Mouse (Mus musculus) thymus, adult 2 months (tissue): Measurements from ENCODE around the gene Calm1. TPM values are rescaled to one million over a fixed set of nuclear protein-coding genes. Genes with fewer than 3 reads are reported as not detected.

Experiments
- DNase-seq: peaks from one replicate; pipeline ENCODE4 v3.0.0; 2021
- H3K27ac ChIP-seq: fragments of 200-500 bp; 2 replicates; pipeline ENCODE4 v1.5.1; 2012; ENCODE audit warnings: low read length, control low read depth; ENCODE audit not compliant: control insufficient read depth, insufficient read depth
- H3K27me3 ChIP-seq: fragments of 200-500 bp; 2 replicates; pipeline ENCODE4 v1.6.1; 2012; ENCODE audit warnings: mild to moderate bottlenecking, low read length, moderate library complexity, mixed read lengths; ENCODE audit not compliant: control insufficient read depth, insufficient read depth
- H3K36me3 ChIP-seq: fragments of 200-500 bp; 2 replicates; pipeline ENCODE4 v1.6.1; 2012; ENCODE audit warnings: mild to moderate bottlenecking, low read length, moderate library complexity; ENCODE audit not compliant: control insufficient read depth, insufficient read depth
- H3K4me1 ChIP-seq: fragments of 200-500 bp; replicated peaks from 2 replicates; pipeline ENCODE4 v1.6.1; 2012; ENCODE audit warnings: low read length; ENCODE audit not compliant: control insufficient read depth, insufficient read depth
- H3K4me3 ChIP-seq: fragments of 200-500 bp; 2 replicates; pipeline ENCODE4 v1.5.1; 2012; ENCODE audit warnings: mild to moderate bottlenecking, low read length, control low read depth, moderate library complexity; ENCODE audit not compliant: control insufficient read depth, insufficient read depth
- CTCF ChIP-seq: fragments of 200-500 bp; IDR thresholded peaks from 2 replicates; pipeline ENCODE4 v1.5.1; 2012; ENCODE audit warnings: mild to moderate bottlenecking, control low read depth, low read length, moderate library complexity, borderline replicate concordance; ENCODE audit not compliant: control insufficient read depth, poor library complexity, insufficient read depth; ENCODE audit errors: extremely low read depth
- POLR2A ChIP-seq: fragments of 200-500 bp; IDR thresholded peaks from 2 replicates; pipeline ENCODE4 v1.6.1; 2012; ENCODE audit warnings: mild to moderate bottlenecking, low read length, control low read depth, moderate library complexity; ENCODE audit not compliant: control insufficient read depth, poor library complexity, insufficient read depth; ENCODE audit errors: extremely low read depth
- WGBS: fragments of 180-500 bp; shearing (Covaris S2); methylation state at CpG from one replicate; pipeline ENCODE4 v1.1.7; 2018; 5-methylcytosine and 5-hydroxymethylcytosine counted together
- polyA plus RNA-seq: library from polyadenylated mRNA; depleted of rRNA; stranded (reverse); fragments of >200 nt; gene quantifications from 2 replicates; pipeline ENCODE4 v1.2.3, GENCODE M21; 2012

The Calm1 gene
- polyA plus RNA-seq, 1 experiment = 511 TPM

DNA sequence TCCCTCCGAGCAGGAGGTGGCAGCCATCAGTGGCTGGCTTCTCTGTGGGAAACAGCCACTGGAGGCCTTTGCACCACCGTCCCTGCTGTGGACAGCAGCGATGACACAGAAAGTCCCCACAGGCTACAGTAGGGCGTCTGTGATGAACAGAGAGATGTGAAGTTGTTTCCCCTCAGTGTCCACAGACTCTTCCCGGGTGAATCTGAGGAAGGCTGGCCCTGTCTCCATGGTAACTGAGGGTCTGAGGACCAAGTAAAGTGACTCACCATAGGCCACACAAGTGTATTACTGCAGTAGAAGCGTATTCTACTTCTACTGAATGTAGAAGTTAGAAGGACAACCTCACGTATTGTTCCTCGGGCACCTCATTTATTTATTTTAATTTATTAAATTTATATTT is 27.4 kb downstream of the Calm1 start:
- H3K4me3 ChIP-seq = no peak overlapping the region
- WGBS = 95% methylated on average over 8 of the region's 8 CpGs

DNA sequence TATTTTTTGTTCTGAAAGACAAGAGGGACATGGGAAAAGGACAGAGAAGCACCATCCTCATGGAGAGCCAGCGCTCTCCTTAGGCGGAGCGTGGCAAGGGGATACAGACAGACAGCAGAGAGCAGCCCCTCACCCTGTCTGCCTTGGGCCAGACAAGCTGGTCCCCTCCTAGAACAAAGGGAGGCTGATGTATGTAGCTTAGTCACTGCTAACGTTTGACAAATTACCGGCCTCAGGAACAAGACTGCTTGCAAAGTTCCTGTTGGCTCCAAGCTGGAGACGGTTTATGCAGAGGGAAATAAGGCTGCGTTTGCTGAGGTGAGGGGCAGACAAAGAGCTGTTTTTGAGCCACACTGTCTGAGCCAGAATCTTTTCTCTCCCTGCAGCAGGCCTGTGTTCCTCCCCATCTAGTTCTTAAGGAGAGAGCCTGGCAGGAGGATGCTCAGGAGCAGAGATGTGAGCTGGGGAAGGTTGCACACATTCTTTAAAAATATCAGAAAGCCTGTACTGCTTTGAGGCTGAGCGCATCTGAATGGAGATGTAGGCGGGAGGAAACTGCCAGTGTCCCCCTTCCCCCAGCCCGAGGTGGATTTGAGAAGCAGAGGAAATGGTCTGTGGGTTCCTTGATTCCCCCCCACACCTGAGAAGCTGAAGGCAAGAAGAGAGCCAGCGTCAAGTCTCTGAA is 28.9 kb downstream of the Calm1 start:
- Histone ChIP-seq H3K36me3 (no peaks in the 10 kb centered on the region), H3K27me3 (no peaks in the 10 kb centered on the region), H3K27ac (peak overlapping the region; percentile 2; the same call in 1 of the 2 replicates), H3K4me1 (peaks cover 26% of the 10 kb centered on the region), H3K4me3 (no peak overlapping the region)
- TF ChIP-seq POLR2A (no peak), CTCF (no peak)
- DNase-seq = peak; percentile 73
- 34% methylated on average over 11 of the region's 11 CpGs for WGBS

More for the DNA sequence above, 27.4 kb downstream of the Calm1 start:
- no peak for DNase-seq
- H3K27ac ChIP-seq = no peak overlapping the region
- TF ChIP-seq CTCF = no peak
- no peak for TF ChIP-seq POLR2A
- no peaks in the 10 kb centered on the region for H3K36me3 ChIP-seq
- peaks cover 26% of the 10 kb centered on the region for H3K4me1 ChIP-seq
- H3K27me3 ChIP-seq = no peaks in the 10 kb centered on the region

DNA sequence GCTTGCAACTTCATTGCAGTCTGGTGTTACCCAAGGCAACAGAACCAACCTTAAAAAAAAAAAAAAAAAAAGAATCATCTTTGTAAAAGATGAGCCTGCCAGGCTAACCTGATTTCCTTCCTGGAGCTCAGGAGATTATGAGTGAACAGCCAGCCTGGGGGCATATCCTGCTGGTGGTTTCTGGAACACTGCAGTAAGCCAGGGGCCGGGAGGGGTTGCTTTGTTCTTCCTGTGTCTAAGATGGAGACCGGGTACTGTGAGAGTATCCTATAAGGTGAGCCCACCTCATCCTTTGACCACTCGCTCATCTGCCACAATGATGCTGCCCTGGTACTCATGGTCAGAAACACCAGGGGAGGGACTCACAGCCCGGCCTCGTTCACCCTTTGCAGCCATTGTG is 35.0 kb downstream of the Calm1 start:
- no peaks in the 10 kb centered on the region for H3K36me3 ChIP-seq
- no peaks in the 10 kb centered on the region for H3K27me3 ChIP-seq
- H3K4me1 ChIP-seq = no peaks in the 10 kb centered on the region
- no peak for DNase-seq
- no peak overlapping the region for H3K4me3 ChIP-seq
- H3K27ac ChIP-seq = no peak overlapping the region
- TF ChIP-seq CTCF (no peak), POLR2A (no peak)
- 84% methylated on average over 5 of the region's 5 CpGs for WGBS

DNA sequence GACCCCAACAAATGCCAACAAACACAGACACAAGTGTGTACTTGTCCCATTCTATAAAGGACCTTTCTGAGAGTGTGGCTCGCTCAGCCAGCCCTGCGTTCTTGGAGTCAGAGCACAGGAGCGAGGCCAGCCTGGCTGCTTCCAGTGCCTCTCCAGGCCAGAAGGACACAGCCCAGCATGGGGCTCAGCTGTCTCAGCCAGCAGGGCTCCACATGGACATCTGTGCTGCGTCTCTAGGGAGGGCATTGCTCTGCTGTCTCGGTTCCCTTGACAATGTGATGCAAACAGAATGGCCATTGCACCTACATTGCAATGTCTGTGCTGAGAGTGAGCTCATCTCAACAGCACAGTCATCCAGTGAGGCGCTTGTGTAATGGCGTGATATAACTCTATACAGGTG is 35.7 kb downstream of the Calm1 start:
- 95% methylated on average over 7 of the region's 7 CpGs for WGBS
- H3K27ac ChIP-seq = no peak overlapping the region
- H3K36me3 ChIP-seq = no peaks in the 10 kb centered on the region
- no peak for DNase-seq
- TF ChIP-seq CTCF = no peak
- TF ChIP-seq POLR2A = no peak
- H3K4me1 ChIP-seq = no peaks in the 10 kb centered on the region
- H3K27me3 ChIP-seq = no peaks in the 10 kb centered on the region
- H3K4me3 ChIP-seq = no peak overlapping the region

DNA sequence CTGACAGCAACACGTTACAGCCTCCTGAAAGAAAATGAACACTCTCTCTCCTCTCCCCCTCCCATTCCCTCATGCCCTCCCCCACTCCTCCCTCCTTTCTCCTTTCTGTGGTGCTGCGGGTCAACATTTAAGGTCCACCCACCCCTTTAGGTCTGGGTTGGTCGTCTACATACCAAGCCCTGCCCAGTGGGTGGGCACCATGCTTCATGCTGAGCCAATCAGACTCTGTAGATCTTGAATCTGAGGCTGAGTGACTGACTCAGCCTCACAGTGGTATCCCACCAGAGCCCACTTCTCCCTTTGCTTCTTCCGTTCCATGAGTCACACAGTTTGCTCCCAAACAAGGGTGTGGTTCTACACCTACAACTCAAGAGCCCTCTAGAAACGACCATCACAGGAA is 36.2 kb downstream of the Calm1 start:
- 63% methylated on average over 5 of the region's 5 CpGs for WGBS
- Histone ChIP-seq H3K27ac (no peak overlapping the region), H3K36me3 (no peaks in the 10 kb centered on the region), H3K4me1 (no peaks in the 10 kb centered on the region), H3K27me3 (no peaks in the 10 kb centered on the region), H3K4me3 (no peak overlapping the region)
- DNase-seq = no peak
- TF ChIP-seq POLR2A = no peak
- TF ChIP-seq CTCF = no peak

DNA sequence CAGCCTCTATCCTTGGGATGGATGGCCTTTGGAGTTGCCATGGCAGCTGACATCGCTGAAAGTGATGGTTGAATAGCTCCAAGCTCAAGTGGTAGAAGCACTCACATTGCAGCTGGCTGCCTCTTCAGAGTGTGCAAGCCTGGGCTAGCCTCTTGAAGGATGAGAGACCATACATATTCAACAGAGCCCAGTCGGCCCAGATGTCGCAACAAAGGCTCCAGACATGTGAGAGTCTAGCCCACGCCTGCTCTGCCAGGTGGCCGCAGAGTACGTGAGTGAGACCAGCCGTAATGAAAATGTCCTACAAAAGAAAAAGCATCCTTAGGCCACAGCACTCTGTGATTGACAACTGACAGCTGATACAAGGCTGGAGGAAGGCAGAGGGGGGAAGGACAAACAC is 40.2 kb downstream of the Calm1 start:
- H3K27ac ChIP-seq = no peak overlapping the region
- no peak overlapping the region for H3K4me3 ChIP-seq
- DNase-seq = no peak
- TF ChIP-seq CTCF (no peak), POLR2A (no peak)
- WGBS = 93% methylated on average over 7 of the region's 7 CpGs
- H3K27me3 ChIP-seq = no peaks in the 10 kb centered on the region
- H3K4me1 ChIP-seq = no peaks in the 10 kb centered on the region
- no peaks in the 10 kb centered on the region for H3K36me3 ChIP-seq

DNA sequence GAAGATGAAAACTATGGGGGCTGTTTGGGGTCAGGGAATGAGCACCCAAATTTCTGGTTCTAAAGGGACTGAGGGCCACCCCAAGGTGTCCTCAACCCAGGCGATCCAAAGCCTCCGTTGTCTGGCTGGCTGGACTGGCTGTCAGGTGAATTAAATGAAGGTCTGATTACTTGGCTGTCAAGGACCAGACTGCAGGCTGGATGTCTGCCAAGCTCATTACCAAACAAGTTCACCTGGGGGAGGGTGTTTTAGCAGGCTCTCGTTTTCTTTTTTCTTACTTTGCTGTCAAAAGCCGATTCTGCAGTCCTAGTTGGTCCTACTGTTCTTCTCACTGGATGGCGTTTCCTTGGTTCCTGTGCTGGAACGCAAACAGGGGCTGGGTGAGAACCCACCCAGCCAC is 40.6 kb downstream of the Calm1 start:
- Histone ChIP-seq H3K36me3 (no peaks in the 10 kb centered on the region), H3K27ac (no peak overlapping the region), H3K4me3 (no peak overlapping the region), H3K27me3 (no peaks in the 10 kb centered on the region), H3K4me1 (no peaks in the 10 kb centered on the region)
- TF ChIP-seq CTCF (no peak), POLR2A (no peak)
- DNase-seq = no peak
- WGBS = 91% methylated on average over 6 of the region's 6 CpGs
